Mouse (Mus musculus): ENCODE data around the gene Ogfod2. TPM values are rescaled to one million over a fixed set of nuclear protein-coding genes. Genes with fewer than 3 reads are reported as not detected.
A peak's percentile ranks its signal among the peaks of the same experiment; 100 is the strongest.

Ogfod2 gene
- polyA plus RNA-seq, 1 experiment, result 54.9 TPM

DNA sequence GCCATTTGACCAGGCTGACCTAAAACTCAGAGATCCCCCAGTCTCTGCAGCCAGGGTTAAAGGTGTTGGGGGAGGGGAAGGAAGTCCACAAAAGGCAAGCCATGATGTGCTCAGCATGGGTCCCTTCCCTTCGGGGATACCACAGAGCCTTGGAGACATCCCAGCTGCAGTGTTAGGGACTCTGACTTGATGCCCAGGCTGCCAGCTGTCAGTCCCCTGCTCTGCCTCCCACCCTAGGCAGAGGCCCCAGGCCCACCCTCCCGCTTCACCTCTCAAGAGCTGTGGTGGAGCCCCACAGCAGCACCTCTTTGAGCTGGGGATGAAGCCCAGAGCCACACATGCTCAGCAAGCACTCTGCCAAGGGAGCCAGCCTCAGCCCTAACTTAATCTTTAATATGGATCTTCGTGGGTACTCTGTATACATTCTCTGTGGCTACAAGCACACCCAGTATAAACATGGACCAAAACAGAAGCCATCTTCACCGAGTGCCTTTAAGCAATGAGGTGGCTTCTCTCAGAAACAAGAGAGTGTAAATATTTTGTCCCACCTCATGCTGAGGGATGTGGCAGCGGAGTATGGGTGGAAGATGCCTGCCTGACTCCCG, 34.1 kb upstream of the Ogfod2 start:
- DNase-seq, result no peak
- no peaks in the 10 kb centered on the region for H3K27me3 ChIP-seq (replicated peaks; ENCODE audit: control insufficient read depth, insufficient read depth, low read length)
- WGBS, result 77% methylated on average over 6 of the region's 6 CpGs
- H3K4me1 ChIP-seq (ENCODE audit: control insufficient read depth, insufficient read depth, low read length), result no peaks in the 10 kb centered on the region
- H3K4me3 ChIP-seq (ENCODE audit: insufficient read depth, low read depth, low read length), result no peak overlapping the region
- no peak for TF ChIP-seq CTCF (conservative IDR thresholded peaks at IDR 0.05; ENCODE audit: insufficient read depth, insufficient read length, low read depth, low read length)
- TF ChIP-seq POLR2A (IDR thresholded peaks at IDR 0.05; ENCODE audit: low read depth, low read length), result no peak
- no peak overlapping the region for H3K27ac ChIP-seq (ENCODE audit: insufficient read depth, low read depth, low read length)
- no peaks in the 10 kb centered on the region for H3K36me3 ChIP-seq (ENCODE audit: control insufficient read depth, insufficient read depth, low read length)

DNA sequence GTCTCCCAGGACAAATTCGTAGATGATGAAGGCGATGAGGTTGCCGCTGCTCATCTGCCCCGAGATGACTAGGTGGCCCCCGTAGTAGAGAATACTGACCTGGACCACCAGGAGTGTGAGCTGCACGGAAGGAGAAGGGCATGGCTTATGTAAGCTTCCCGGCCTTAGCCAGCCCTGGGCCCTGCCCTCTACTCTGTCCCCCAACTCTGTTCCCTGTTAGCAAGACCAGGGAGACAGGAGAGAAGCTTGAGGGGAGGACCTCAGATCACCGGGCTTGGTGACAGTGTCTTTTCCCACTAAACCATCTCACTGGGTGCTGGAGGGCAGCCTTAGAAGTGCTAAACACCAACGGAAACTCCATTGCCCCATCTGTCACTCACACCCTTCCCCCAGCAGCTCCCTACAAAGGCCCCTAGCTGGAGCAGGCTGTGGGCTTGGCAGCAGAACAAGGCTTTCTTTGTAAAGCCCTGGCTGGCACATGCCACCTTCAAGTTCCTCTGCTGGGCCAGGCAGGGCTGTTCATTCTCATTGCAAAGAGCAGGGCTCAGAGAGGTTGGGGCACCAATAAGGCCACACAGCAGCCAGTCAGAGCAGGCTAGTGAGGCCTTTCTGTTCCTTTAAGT, 33.2 kb upstream of the Ogfod2 start:
- H3K4me1 ChIP-seq (ENCODE audit: control insufficient read depth, insufficient read depth, low read length), result no peaks in the 10 kb centered on the region
- no peaks in the 10 kb centered on the region for H3K36me3 ChIP-seq (ENCODE audit: control insufficient read depth, insufficient read depth, low read length)
- WGBS, result 80% methylated on average over 9 of the region's 9 CpGs
- no peak overlapping the region for H3K4me3 ChIP-seq (ENCODE audit: insufficient read depth, low read depth, low read length)
- H3K27ac ChIP-seq (ENCODE audit: insufficient read depth, low read depth, low read length), result no peak overlapping the region
- TF ChIP-seq CTCF (conservative IDR thresholded peaks at IDR 0.05; ENCODE audit: insufficient read depth, insufficient read length, low read depth, low read length), result no peak
- no peak for TF ChIP-seq POLR2A (IDR thresholded peaks at IDR 0.05; ENCODE audit: low read depth, low read length)
- DNase-seq, result no peak
- H3K27me3 ChIP-seq (replicated peaks; ENCODE audit: control insufficient read depth, insufficient read depth, low read length), result no peaks in the 10 kb centered on the region

DNA sequence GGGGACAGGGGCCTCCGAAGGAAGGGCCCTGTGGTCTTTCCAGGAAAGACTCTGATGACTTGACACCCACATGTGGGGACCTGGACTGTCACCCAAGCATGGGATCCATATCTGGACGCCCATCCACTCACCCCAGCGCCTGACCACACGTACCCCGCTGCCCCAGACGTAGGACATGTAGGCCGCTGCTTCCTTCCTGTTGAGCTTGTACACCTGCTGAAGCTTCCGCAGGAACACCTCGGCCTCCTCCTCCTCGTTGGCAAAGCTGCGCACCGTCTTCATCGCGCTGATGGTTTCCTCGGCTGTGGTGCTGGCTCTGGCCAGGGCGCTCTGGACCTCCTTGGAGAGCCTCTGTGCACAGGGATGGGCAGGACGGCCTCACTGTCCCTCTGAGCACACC, 32.2 kb upstream of the Ogfod2 start:
- WGBS, result 91% methylated on average over 17 of the region's 17 CpGs
- no peak for DNase-seq
- Histone ChIP-seq H3K4me1 (ENCODE audit: control insufficient read depth, insufficient read depth, low read length) (no peaks in the 10 kb centered on the region), H3K4me3 (ENCODE audit: insufficient read depth, low read depth, low read length) (no peak overlapping the region), H3K36me3 (ENCODE audit: control insufficient read depth, insufficient read depth, low read length) (no peaks in the 10 kb centered on the region), H3K27me3 (replicated peaks; ENCODE audit: control insufficient read depth, insufficient read depth, low read length) (no peaks in the 10 kb centered on the region), H3K27ac (ENCODE audit: insufficient read depth, low read depth, low read length) (no peak overlapping the region)
- TF ChIP-seq CTCF (conservative IDR thresholded peaks at IDR 0.05; ENCODE audit: insufficient read depth, insufficient read length, low read depth, low read length), result no peak
- no peak for TF ChIP-seq POLR2A (IDR thresholded peaks at IDR 0.05; ENCODE audit: low read depth, low read length)

DNA sequence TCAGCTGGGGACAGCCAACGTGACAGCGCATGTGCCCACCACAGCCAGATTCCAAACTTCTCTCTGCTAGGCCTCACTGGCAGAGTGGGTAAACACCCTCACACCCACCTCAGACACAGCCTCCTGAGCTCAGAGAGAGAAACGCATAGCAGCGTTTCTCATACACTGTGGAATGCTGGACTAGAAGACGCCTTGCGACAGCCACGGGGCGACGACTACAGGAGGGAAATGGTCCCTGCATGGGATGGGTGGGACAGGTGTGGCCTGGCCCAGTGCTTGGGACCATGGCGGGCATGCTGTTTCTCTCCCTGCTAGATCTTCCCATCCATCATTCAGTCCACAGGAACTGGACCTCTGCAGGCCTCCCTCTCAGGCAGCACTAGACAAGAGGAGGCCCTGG, 29.6 kb upstream of the Ogfod2 start:
- Histone ChIP-seq H3K36me3 (ENCODE audit: control insufficient read depth, insufficient read depth, low read length) (no peaks in the 10 kb centered on the region), H3K27ac (ENCODE audit: insufficient read depth, low read depth, low read length) (no peak overlapping the region), H3K4me1 (ENCODE audit: control insufficient read depth, insufficient read depth, low read length) (no peaks in the 10 kb centered on the region), H3K4me3 (ENCODE audit: insufficient read depth, low read depth, low read length) (no peak overlapping the region), H3K27me3 (replicated peaks; ENCODE audit: control insufficient read depth, insufficient read depth, low read length) (no peaks in the 10 kb centered on the region)
- DNase-seq, result no peak
- WGBS, result 89% methylated on average over 10 of the region's 10 CpGs
- TF ChIP-seq POLR2A (IDR thresholded peaks at IDR 0.05; ENCODE audit: low read depth, low read length) (no peak), CTCF (conservative IDR thresholded peaks at IDR 0.05; ENCODE audit: insufficient read depth, insufficient read length, low read depth, low read length) (no peak)

DNA sequence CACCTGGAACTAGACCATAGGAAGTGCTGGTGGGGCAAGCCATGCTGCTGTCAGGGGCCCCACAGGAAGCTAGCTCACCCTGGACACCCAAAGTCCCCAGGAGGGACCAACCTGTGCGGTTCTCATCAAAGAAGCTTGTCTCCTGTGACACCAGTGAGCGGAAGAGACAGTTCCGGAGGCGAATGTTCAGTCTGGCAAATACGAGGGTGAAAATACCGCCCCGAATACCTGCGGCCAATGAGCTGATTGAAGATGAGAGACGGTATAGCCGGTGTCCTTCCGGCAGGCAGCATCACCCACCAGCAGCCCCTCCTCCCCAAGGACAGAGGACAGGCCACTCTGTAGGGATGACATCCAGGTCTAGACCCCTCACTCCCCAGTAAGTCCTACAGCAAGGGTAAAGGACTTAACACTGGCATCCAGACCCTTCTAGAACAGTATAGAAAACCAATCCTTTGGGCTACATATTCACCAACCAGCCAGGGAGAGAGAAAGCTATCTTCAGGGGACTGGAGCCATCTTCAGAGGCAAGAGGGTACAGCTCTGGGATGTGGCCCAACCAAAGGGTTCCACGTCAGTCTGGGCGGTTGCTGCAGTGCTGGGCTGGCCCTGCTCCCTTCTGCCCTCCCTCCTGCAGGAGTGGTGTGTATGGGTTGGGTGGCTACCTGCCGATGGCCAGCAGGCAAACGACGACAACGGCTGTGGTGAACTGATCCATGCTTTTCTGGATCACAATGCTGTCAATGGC, 29.0 kb upstream of the Ogfod2 start:
- no peak overlapping the region for H3K27ac ChIP-seq (ENCODE audit: insufficient read depth, low read depth, low read length)
- H3K4me3 ChIP-seq (ENCODE audit: insufficient read depth, low read depth, low read length), result no peak overlapping the region
- DNase-seq, result no peak
- no peaks in the 10 kb centered on the region for H3K27me3 ChIP-seq (replicated peaks; ENCODE audit: control insufficient read depth, insufficient read depth, low read length)
- TF ChIP-seq POLR2A (IDR thresholded peaks at IDR 0.05; ENCODE audit: low read depth, low read length) (no peak), CTCF (conservative IDR thresholded peaks at IDR 0.05; ENCODE audit: insufficient read depth, insufficient read length, low read depth, low read length) (no peak)
- WGBS, result 86% methylated on average over 17 of the region's 17 CpGs
- no peaks in the 10 kb centered on the region for H3K4me1 ChIP-seq (ENCODE audit: control insufficient read depth, insufficient read depth, low read length)
- H3K36me3 ChIP-seq (ENCODE audit: control insufficient read depth, insufficient read depth, low read length), result no peaks in the 10 kb centered on the region

DNA sequence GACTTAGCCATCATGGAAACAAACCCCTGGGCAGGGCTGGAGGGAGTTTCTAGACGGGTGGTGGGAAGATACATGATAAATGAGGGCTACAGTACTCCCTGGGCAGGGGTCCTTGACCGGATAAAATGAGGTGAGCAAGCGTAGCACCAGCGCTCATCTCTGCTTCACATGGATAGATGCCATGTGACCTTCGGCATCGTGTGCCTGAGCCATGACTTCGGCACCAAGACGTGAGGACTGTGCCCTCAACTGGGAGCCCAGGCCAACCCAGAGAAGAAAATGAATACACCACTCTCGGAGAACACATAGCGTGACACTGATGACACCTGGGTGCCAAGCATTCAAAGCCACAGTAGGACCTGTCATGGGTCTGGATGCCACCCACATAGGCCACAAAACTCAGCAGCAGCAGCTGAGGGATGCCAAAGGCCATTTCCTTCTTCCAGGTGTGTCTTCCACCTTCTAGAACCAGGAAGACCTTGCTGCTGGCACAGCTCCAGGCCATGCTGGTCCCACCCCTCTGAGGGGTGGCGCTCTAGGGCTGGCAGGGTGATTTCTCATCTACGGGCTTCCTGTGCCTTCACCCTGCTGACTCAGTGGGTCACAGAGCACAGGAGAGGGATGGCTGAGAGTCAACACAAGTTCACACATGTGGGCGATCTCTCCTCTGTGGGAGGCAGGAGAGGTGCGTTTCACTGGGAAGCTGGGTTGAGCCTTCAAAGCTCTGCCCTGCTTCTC, 28.1 kb upstream of the Ogfod2 start:
- Histone ChIP-seq H3K36me3 (ENCODE audit: control insufficient read depth, insufficient read depth, low read length) (no peaks in the 10 kb centered on the region), H3K27ac (ENCODE audit: insufficient read depth, low read depth, low read length) (no peak overlapping the region), H3K4me1 (ENCODE audit: control insufficient read depth, insufficient read depth, low read length) (no peaks in the 10 kb centered on the region), H3K27me3 (replicated peaks; ENCODE audit: control insufficient read depth, insufficient read depth, low read length) (no peaks in the 10 kb centered on the region), H3K4me3 (ENCODE audit: insufficient read depth, low read depth, low read length) (no peak overlapping the region)
- TF ChIP-seq CTCF (conservative IDR thresholded peaks at IDR 0.05; ENCODE audit: insufficient read depth, insufficient read length, low read depth, low read length) (no peak), POLR2A (IDR thresholded peaks at IDR 0.05; ENCODE audit: low read depth, low read length) (no peak)
- peak; percentile 66 for DNase-seq
- 55% methylated on average over 14 of the region's 14 CpGs for WGBS
